Mouse (Mus musculus) layer of hippocampus, adult 9-11 months (tissue): ENCODE measurements around the gene Rreb1.

Source experiments
- DNase-seq: peaks from one replicate; pipeline ENCODE4 v3.0.0; 2022

The Rreb1 gene

DNA sequence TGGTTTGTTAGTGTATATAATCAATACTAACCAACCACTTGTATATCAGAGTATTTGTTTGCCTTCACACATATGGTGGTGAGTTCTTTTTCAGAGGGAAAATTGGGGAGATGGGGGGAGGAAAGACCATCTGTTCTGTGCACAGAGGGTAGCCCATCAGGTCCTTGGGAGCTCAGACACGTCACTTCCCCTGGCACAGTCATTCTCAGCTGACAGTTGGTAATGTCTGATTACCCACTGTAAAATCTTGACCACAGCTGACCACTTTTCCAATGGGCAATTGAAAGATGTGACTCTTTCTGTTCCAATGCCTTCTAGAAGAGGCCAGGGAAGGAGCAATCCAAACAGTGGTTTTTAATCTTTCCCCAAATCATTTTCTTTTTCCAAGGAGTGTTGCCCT is 101.8 kb downstream of the Rreb1 start:
- DNase-seq = no peak

DNA sequence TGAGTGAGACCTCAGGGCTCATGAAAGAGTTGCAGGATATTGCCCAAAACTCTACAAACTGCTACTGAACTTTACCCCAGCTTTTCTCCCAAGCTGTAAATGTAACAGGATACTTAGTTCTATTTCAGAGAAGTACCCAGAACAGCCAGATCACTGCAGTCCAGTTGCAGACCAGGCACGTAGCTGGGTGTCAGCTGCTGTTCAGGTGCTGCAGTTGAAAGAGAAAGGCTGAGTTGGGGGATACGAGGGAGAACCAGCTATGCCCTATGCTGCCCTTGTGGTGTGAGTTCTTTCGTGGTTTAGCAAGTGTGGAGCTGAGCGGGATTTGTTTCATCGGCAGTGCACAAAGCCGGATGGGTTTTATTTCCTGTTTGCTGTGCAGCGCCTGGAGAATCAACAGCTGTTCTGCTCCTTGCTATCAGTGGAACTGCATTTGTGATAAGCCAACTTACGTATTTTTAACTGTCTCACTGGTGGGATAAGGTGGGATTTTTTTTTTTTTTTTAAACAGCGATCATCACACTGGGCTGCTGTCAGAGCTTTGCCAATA is 102.5 kb downstream of the Rreb1 start:
- no peak for DNase-seq

GRCm38 (mm10) chr13:37882521-37882920 is 104.3 kb downstream of the Rreb1 start:
- no peak for DNase-seq

- no peak for DNase-seq
These were observed 104.8 kb downstream of the Rreb1 start for GRCm38 (mm10) chr13:37883008-37883407.

GRCm38 (mm10) chr13:37885392-37885791 is 107.2 kb downstream of the Rreb1 start:
- no peak for DNase-seq

GRCm38 (mm10) chr13:37886024-37886423 is 107.8 kb downstream of the Rreb1 start:
- no peak for DNase-seq

DNA sequence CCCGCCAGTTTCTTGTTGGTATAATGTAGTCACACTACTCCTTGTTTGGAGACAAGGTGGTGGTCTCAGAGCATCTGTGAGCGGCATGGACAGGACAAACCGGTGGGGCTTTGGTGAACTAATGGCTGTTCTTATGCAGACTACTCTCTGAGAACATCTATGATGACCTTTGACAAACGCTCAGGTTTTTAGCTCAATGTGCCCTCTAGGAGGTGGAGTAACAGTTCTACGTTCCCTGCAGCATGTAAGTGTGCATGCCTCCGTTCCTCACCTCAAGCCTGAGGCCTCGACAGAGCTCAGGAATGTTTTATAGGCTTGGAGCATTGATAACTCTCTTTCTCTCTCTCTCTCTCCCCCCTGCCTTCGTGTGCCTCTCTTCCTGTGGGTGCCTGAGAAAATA is 116.6 kb downstream of the Rreb1 start:
- DNase-seq = no peak

DNA sequence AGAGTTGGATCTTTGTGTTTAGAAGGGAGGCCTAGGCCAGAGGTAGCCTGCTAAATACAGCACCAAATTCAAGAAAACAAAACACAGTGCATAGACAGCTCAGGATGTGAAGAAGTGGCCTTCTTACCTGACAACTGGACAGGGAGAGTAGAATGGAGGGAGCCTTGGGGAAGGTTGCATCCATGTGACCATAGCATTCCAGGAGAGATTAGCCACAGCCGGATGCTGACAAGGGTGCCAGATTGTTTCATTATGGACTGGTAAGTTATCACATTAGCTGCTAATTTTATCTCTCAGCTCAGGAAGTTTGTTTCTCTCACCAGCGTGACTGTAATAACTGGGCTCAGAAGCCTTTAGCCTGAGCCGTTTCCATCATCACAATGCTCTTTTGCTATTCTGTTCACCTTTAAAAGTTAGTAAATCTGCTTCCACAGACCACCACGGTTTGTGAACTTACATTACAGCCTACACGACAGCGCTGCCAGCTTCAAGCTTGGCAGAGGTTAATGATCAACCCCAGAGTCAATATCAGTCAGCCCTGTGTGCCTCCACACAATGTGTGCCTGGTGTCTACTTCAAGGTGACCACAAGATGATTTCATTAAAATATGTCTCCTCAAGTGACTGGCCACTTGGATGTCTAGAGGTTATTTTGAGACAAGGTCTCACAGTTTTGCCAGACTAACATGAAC is 117.5 kb downstream of the Rreb1 start:
- no peak for DNase-seq

GRCm38 (mm10) chr13:37896423-37896822 is 118.2 kb downstream of the Rreb1 start:
- no peak for DNase-seq

GRCm38 (mm10) chr13:37898772-37899171 is 120.6 kb downstream of the Rreb1 start:
- DNase-seq = no peak

GRCm38 (mm10) chr13:37903036-37903435 is 124.8 kb downstream of the Rreb1 start:
- no peak for DNase-seq

DNA sequence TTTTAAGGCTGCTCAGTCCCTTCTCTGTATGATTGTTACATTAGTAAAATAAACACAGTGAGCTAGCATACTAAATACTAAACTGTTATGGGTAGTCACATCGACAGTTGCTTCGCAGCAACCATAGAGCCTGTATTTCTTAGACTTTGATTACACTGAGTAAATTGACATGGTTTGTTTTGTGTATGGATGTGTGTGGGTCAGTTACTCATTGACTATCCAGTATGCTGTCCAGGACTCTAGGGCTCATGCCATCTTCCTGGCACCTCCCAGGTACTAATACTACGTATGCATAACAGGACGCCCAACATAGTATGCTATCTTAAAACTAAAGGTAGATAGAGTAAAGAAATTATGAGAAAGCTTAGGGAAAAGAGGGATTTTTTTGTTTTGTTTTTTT is 125.3 kb downstream of the Rreb1 start:
- DNase-seq = no peak

DNA sequence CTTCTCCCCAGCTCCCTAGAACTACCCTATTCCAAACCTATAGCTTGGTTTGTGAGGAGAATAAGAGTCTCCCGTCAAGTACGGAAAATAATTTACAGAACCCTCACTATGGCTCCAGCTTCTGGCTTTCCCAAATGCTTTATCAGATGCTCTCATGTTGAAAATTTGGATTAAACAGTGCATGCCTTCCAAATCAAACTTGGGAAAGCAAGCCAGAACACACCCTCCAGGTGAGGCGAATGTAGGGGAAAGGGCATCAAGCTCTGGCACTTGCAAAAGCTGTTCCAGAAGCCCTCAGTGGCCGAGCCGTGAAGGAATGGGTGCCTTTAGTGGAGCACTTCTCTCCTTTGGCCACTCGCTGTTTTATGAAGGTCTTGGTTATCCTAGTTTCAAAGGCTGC is 126.2 kb downstream of the Rreb1 start:
- no peak for DNase-seq

GRCm38 (mm10) chr13:37908061-37908460 is 129.9 kb downstream of the Rreb1 start:
- DNase-seq = no peak

DNA sequence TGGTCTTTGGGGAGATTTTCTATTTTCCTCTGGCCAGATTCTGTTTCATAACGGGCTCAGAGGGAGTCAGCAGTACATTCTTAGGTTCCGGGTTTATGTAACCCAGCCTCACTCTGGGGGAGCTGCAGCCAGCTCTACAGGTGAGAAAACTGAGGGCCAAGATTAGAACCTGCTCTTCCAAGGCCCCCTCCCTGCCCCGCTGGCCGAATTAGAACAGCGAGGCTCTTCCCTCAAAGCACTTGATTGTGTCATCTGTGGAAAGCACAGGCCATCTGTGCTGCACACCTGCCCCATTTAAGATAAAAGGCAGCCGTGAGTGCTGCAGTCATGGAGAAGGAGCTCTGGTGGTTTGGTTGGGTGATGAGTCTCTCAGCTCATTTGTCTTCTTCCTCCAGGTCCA is 130.3 kb downstream of the Rreb1 start:
- DNase-seq = peak; percentile 25

DNA sequence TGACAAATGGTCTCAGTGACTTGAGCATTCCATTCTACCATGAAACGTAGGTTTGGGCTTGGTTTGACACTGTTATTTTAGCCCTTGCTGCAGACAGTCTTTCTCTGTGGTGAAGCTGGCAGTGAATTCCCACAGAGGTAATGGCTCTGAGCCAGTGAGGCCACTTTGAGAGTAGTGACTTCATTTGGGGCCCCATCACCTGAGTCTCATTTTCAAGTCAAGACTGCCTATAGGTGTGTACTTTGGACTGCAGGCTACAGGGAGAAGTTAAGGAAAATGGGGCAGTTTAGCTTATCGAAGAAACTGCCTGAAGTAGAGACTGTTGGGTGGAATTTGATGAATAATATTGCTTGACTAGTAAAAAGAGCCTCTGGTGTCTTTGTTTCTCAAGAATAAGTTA is 131.0 kb downstream of the Rreb1 start:
- DNase-seq = no peak

- DNase-seq = no peak
These were observed 133.8 kb downstream of the Rreb1 start for GRCm38 (mm10) chr13:37912011-37912410.

- no peak for DNase-seq
These were observed 134.6 kb downstream of the Rreb1 start for GRCm38 (mm10) chr13:37912591-37913467.

DNA sequence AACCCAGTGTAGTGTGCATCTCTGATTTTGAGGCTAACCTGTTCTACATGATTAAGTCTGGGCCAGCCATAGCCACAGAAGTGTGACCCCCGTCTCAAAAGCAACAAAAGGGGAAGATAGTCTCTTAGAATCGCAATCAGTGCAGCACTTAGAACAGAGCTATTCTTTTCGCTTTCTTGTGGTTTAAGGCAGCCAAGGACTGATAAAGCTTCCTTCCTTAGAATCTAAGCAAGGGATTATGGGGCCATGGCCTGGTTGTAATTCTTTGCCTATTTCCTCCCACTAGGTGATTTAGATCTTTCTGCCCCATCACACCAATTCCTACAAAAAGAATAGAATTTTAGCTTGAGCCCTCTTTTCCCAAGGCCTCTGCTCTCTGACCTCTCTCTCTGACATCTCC is 135.8 kb downstream of the Rreb1 start:
- DNase-seq = no peak

DNA sequence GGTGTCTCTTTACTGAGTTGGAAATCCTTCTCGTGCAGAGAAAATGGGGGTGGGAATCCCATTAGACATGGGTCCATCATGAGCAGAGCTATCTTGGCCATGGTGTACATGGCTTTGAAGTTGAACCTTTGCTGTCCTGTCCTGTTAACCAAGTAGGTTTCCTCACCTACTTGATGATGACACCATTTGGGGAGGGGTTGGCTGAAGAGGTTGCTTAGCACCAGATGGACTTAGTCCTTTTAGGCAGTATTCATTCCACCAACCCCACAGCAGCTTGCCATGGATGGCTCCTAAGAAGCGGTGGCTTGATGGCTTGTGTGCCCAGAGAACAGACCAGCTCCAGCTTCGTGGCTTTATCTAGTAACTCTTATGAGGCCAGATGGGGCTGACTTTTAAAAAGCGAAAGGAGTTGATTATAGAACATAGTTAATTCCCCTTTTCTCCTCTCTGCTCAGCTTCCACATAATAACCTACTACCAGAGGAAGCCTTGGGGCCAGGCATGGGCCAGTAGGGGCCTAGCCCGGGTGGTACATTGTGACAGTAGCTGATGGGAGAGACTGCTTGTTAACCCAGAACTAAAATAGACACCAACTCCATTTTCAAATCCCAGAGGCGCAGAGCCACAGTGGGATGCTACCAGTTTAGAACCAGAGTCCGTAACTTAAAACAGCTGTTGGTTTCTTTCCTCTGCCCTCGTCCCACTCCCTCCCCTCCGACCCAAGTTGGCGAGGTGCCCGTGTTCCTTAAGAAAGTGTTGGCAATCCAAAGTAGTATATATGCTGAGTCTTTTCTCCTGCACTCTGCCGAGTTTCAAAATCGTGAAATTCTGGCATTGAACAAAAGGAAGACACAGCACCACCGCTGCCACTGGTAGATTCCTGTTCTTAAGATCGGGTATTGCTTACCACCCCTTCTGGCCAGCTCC is 140.4 kb downstream of the Rreb1 start:
- no peak for DNase-seq

- DNase-seq = no peak
These were observed 141.6 kb downstream of the Rreb1 start for GRCm38 (mm10) chr13:37919711-37920277.

DNA sequence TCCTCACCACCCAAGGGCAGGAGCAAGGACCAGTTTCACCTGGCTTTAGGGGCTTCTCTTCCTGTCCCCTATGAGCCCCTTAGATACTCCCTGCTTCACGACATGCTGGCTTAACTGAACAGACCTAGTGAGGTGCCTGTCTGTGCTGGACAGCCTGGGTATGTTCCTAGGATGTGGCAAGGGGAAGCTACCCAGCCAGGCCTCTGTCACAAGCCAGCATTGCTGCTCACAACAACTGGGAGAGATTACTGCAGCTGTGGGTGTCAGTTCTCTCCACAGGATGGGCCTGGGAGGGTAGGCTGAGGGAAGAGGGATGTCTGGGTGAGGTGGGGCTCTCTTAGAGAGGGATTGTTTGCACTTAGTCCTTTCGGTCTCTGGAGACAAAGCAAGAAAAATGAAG is 142.5 kb downstream of the Rreb1 start:
- DNase-seq = no peak

DNA sequence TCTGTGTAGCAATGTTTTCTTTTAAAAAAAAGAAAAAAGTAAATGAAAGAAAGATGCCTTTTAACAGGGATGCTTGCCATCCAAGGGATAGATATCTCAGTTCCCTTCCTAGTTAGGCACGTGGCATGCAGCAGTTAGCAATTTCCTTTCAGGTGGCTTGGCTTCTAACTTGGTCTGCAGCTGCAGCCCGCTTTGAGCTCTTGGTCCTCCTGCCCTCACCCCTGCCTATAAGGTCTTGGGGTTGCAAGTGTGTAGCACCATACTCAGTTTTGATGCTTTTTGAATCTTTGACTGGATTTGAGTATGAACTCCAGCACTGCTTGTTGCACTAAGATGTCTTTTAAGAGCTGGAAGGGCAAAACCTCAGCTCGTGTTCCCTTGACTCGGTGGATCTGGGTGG is 144.9 kb downstream of the Rreb1 start:
- no peak for DNase-seq
